Mouse (Mus musculus): ENCODE results near the gene Pgs1.

DNA sequence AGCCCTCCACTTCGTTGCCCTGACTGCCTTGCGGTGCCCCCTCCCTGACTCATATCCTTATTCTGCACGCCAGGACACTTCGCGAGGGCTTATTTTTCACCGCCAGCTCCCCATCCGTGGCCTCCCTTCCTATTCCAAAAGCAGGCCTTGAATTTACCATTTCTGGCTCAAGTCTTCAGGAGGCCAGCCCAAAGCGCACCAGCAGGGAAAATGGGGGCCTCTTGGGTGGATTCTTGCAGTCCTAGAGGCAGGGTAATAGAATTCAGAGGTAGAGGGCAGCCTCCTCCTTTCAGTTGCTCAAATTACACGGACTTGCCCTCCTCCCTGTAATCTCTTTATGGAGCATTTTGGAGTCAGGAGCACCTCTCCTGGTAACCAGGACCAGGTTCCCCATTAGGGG, 22.2 kb upstream of the Pgs1 start:
- TF ChIP-seq CTCF (IDR thresholded peaks at IDR 0.05; ENCODE audit: insufficient read depth, low read depth, low read length) (no peak), POLR2A (IDR thresholded peaks at IDR 0.05; ENCODE audit: insufficient read depth, low read depth, low read length) (no peak)

All from olfactory bulb, adult 2 months (tissue).